Mouse (Mus musculus): ENCODE measurements around the gene Trim43b.
"Not testable (repeated sequence)": the region's sequence is repeated elsewhere in the genome, so short reads cannot be mapped to it uniquely, and the experiment has no call there.

GRCm38 (mm10) chr9:89086746-89087145, 5.9 kb downstream of the Trim43b start:
- not testable (repeated sequence) for TF ChIP-seq CTCF (IDR thresholded peaks at IDR 0.05; ENCODE audit: low read depth, low read length); POLR2A (IDR thresholded peaks at IDR 0.05; ENCODE audit: borderline replicate concordance, low read depth, low read length)
